Mouse (Mus musculus) thymus, postnatal 14 days (tissue): Measurements from ENCODE around the gene Rab34.

ENCODE experiments used
- DNase-seq: peaks from one replicate; pipeline ENCODE4 v3.0.0; 2021

Gene Rab34

DNA sequence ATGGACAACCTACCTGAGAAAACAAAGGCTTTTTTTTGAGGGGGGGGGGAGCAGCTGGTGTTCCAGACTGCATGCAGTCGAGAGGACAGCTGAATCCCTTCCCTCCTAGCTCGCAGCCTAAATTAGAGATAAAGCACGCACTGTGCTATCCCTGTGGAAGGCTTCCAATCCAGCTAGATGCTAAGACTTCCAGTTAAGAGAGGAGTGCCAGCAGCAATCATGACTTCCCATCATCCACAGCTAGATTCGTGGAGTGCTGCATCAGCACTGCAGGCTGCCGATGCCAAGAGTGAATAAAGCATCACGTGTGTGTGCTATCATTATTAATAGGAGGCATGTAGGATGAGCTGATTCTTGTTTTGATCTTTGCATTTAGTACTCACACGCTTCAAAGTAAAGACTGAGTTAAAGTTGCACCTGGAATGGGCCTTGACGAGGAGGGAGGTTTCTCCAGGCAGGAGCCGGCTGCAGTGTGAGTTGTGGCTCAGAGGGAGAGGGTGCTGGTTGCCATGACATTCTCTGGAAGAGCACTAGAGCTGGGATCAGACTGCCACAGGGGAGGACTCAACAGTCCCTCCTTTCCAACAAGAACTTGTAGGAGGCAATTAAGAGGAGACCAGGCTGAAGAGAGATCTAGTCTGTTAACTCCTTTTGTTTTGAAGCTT lies 52.1 kb downstream of the Rab34 start:
- no peak for DNase-seq
